Mouse (Mus musculus): ENCODE data around the gene Ccdc181.

GRCm38 (mm10) chr1:164284007-164284406 lies 8.6 kb downstream of the Ccdc181 start:
- TF ChIP-seq POLR2A (IDR thresholded peaks at IDR 0.05; ENCODE audit: control insufficient read depth in 1 of 2, insufficient read depth in 1 of 2, low read depth in 1 of 2, low read length in 2 of 2, poor library complexity in 1 of 2), result no peak
- TF ChIP-seq CTCF (IDR thresholded peaks at IDR 0.05 in 2 of 3, conservative IDR thresholded peaks at IDR 0.05 in 1 of 3; ENCODE audit: control insufficient read depth in 1 of 3, insufficient read depth in 1 of 3, low read depth in 2 of 3, low read length in 3 of 3, poor library complexity in 1 of 3, severe bottlenecking in 1 of 3), result no peak
- no peak for TF ChIP-seq MXI1 (IDR thresholded peaks at IDR 0.05; ENCODE audit: low read depth, low read length)
- TF ChIP-seq GATA1 (IDR thresholded peaks at IDR 0.05; ENCODE audit: low read depth, low read length), result no peak
- no peak for TF ChIP-seq MAZ (IDR thresholded peaks at IDR 0.05; ENCODE audit: low read depth, low read length)

All from MEL (cell line).